16 mouse cellular contexts compared by ENCODE assay signal in genomic region chr15:79900751-79901150, GRCm38 (mm10). TPM values are rescaled to one million over a fixed set of nuclear protein-coding genes. Genes with fewer than 3 reads are reported as not detected.
DNase-seq lines count a peak whose midpoint lies in the region; ATAC-seq and TF ChIP-seq lines count a peak whose summit lies in the region.
"Had no signal": no experiment of that assay in that cellular context is flagged by ENCODE, and none has a peak within 500 bp of the region (broad histone marks: within the 10 kb centered on the region; RNA-seq: fewer than 3 reads in every experiment).

No protein-coding gene starts in this region.

- ATAC-seq in lung, postnatal 0 days: peak; percentile 32; the same call in 1 of the 2 replicates
- peak; percentile 55 for ATAC-seq in CD4-positive, CD25-positive, alpha-beta regulatory T cell, adult 4 months
- no peak for ATAC-seq in forebrain, embryonic 16.5 days

- TF ChIP-seq CTCF in lung, postnatal 0 days (IDR thresholded peaks at IDR 0.05): no peak
- no peak for TF ChIP-seq CTCF in bone marrow, adult 2 months (IDR thresholded peaks at IDR 0.05; ENCODE audit: control insufficient read depth, insufficient read depth, low read length)

- peaks cover 3% of the 10 kb centered on the region; the same call in 1 of the 2 replicates for H3K4me1 ChIP-seq in lung, postnatal 0 days (ENCODE audit: insufficient read depth, low read depth, low read length)
- peaks cover 5% of the 10 kb centered on the region; the same call in 1 of the 2 replicates for H3K4me1 ChIP-seq in bone marrow, adult 2 months (ENCODE audit: control insufficient read depth, insufficient read depth, low read length)
- no peaks in the 10 kb centered on the region for H3K4me1 ChIP-seq in forebrain, embryonic 16.5 days (replicated peaks; ENCODE audit: control insufficient read depth, insufficient read depth, low read length)
- H3K4me1 ChIP-seq: heart, embryonic 13.5 days; hindbrain, embryonic 15.5 days had no signal

- no peak for TF ChIP-seq EP300 in lung, postnatal 0 days (IDR thresholded peaks at IDR 0.05)

- no peak overlapping the region for H3K9ac ChIP-seq in lung, postnatal 0 days (replicated peaks; ENCODE audit: low read depth)
- H3K9ac ChIP-seq in forebrain, embryonic 16.5 days (replicated peaks; ENCODE audit: low read depth, low read length): no peak overlapping the region
- H3K9ac ChIP-seq: heart, embryonic 13.5 days; hindbrain, embryonic 15.5 days had no signal

- DNase-seq in lung, postnatal 0 days (ENCODE audit: low spot score): no peak
- DNase-seq in lung, adult 18-20 months: no peak
- DNase-seq in spleen, postnatal 36 days (ENCODE audit: low spot score in 2 of 2): peak; percentile 78 to 80
- DNase-seq in right cerebral cortex, postnatal 14 days: no peak
- no peak for DNase-seq in cerebellum, postnatal 25 days
- DNase-seq: cerebellum, postnatal 14 days; gastrocnemius, postnatal 36 days; kidney, adult 9 months; liver, embryonic 13.5 days; right cerebral cortex, postnatal 4 days; thymus, postnatal 4 days had no signal

- no peaks in the 10 kb centered on the region for H3K27me3 ChIP-seq in lung, postnatal 0 days (replicated peaks; ENCODE audit: insufficient read depth, low read length)
- no peaks in the 10 kb centered on the region for H3K27me3 ChIP-seq in forebrain, embryonic 16.5 days (replicated peaks; ENCODE audit: control insufficient read depth, insufficient read depth, low read length)
- H3K27me3 ChIP-seq: heart, embryonic 13.5 days; hindbrain, embryonic 15.5 days; liver, embryonic 13.5 days had no signal

- peak overlapping the region; percentile 38; the same call in 1 of the 2 replicates for H3K27ac ChIP-seq in lung, postnatal 0 days (ENCODE audit: low read length)
- peak overlapping the region; percentile 83 for H3K27ac ChIP-seq in bone marrow, adult 2 months (ENCODE audit: control insufficient read depth, insufficient read depth, low read depth, low read length, poor library complexity)
- no peak overlapping the region for H3K27ac ChIP-seq in forebrain, embryonic 16.5 days (ENCODE audit: low read length)
- H3K27ac ChIP-seq: heart, embryonic 13.5 days; hindbrain, embryonic 15.5 days; liver, embryonic 13.5 days had no signal

- no peak overlapping the region for H3K4me3 ChIP-seq in lung, postnatal 0 days (ENCODE audit: low read depth, low read length)
- H3K4me3 ChIP-seq in bone marrow, adult 2 months (replicated peaks; ENCODE audit: control insufficient read depth, low read depth, low read length): no peak overlapping the region
- H3K4me3 ChIP-seq in forebrain, embryonic 16.5 days (replicated peaks; ENCODE audit: low read length): no peak overlapping the region
- H3K4me3 ChIP-seq: heart, embryonic 13.5 days; hindbrain, embryonic 15.5 days; liver, embryonic 13.5 days had no signal

- H3K4me2 ChIP-seq in lung, postnatal 0 days (replicated peaks; ENCODE audit: low read depth, low read length): no peak overlapping the region
- H3K4me2 ChIP-seq in forebrain, embryonic 16.5 days (ENCODE audit: low read length): no peak overlapping the region
- H3K4me2 ChIP-seq: heart, embryonic 13.5 days; hindbrain, embryonic 15.5 days; liver, embryonic 13.5 days had no signal

- H3K36me3 ChIP-seq in lung, postnatal 0 days (ENCODE audit: insufficient read depth, low read length): no peaks in the 10 kb centered on the region
- H3K36me3 ChIP-seq in forebrain, embryonic 16.5 days (ENCODE audit: control insufficient read depth, insufficient read depth): no peaks in the 10 kb centered on the region
- H3K36me3 ChIP-seq: hindbrain, embryonic 15.5 days had no signal

- TF ChIP-seq POLR2A in bone marrow, adult 2 months (IDR thresholded peaks at IDR 0.05; ENCODE audit: borderline replicate concordance, control insufficient read depth, low read depth, low read length): no peak

- 57% methylated on average over 7 of the region's 7 CpGs for WGBS in lung, postnatal 0 days
- 59% methylated on average over 7 of the region's 7 CpGs for WGBS in bone marrow, adult 2 months
- 64% methylated on average over 7 of the region's 7 CpGs for WGBS in forebrain, embryonic 16.5 days

- no peaks in the 10 kb centered on the region for H3K9me3 ChIP-seq in lung, postnatal 0 days (ENCODE audit: low read length)
- H3K9me3 ChIP-seq in forebrain, embryonic 16.5 days (ENCODE audit: control insufficient read depth, low read length): no peaks in the 10 kb centered on the region
- H3K9me3 ChIP-seq: heart, embryonic 13.5 days; hindbrain, embryonic 15.5 days; liver, embryonic 13.5 days had no signal

RNA-seq across cellular contexts. Expression of gene Apobec3, which starts 9.3 kb away (rescaled TPM):
- polyA plus RNA-seq in lung, postnatal 0 days (2015; fragmentation: Nextera tagmentation; extraction: Ambion mirVana): 24.8 and 29.5 TPM in 2 replicates
- polyA plus RNA-seq in CD4-positive, CD25-positive, alpha-beta regulatory T cell, adult 4 months (2017; shearing (Covaris generic)): 100 to 1,000 TPM; 560 to 705 TPM
- polyA plus RNA-seq in bone marrow, adult 2 months (2011; ENCODE audit: insufficient read depth, insufficient read length, low replicate concordance, missing spikeins): 104 and 140 TPM in 2 replicates
- 6.7 and 8.5 TPM in 2 replicates for polyA plus RNA-seq in forebrain, embryonic 16.5 days (2015; fragmentation: Nextera tagmentation; extraction: Ambion mirVana)

Comparison
In these comparisons a context has a peak if more than half of its experiments do, and no peak if none do; other contexts are left out.
1. DNase-seq: peak in spleen, postnatal 36 days (2 of 2); none in lung, postnatal 0 days (single experiment), lung, adult 18-20 months (0 of 2), right cerebral cortex, postnatal 14 days (single experiment) and cerebellum, postnatal 25 days (0 of 2).